Mouse (Mus musculus) stomach, postnatal 0 days (tissue): Measurements from ENCODE around the gene Acta1.

Experiments used
- CTCF ChIP-seq: IDR thresholded peaks from 2 replicates; pipeline ENCODE4 v1.5.1; 2016; ENCODE audit warnings: antibody characterized with exemption, low read depth, mild to moderate bottlenecking, moderate library complexity
- EP300 ChIP-seq: optimal IDR thresholded peaks from 2 replicates; pipeline ENCODE3; 2016; ENCODE audit warnings: antibody characterized with exemption

DNA sequence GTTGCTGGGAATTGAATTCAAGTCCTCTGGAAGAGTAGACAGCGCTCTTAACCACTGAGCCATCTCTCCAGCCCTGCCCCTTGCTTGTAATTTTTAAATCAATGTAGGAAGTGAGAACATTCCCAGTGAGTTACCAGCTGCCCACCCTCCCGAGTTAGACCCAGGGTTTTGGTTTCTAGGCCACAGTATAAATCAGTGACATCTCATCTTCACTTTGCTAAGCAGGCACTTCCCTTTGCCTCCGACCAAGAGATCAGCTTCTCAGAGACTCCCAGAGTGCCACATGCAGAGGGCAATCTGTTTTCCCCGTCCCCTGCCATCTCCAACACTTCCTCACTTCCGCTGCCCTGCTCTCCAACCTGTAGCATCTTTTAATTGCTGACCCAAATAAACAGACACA is 4.0 kb upstream of the Acta1 start:
- TF ChIP-seq CTCF (no peak), EP300 (no peak)
